Mouse (Mus musculus) midbrain, postnatal 0 days (tissue): ENCODE results near the gene Zfp511. TPM values are rescaled to one million over a fixed set of nuclear protein-coding genes. Genes with fewer than 3 reads are reported as not detected.
A peak's percentile ranks its signal among the peaks of the same experiment; 100 is the strongest.

Experiments used
- ATAC-seq: fragments of 200-750 bp; cut with Nextera tagmentation; 2 replicates; pipeline ENCODE4 v1.8.0; 2017; ENCODE audit warnings: moderate number of reproducible peaks, mild to moderate bottlenecking, moderate TSS enrichment, moderate library complexity; ENCODE audit not compliant: low FRiP score
- DNase-seq: peaks from one replicate; pipeline ENCODE4 v3.0.0-alpha.2; 2015; ENCODE audit warnings: low spot score
- H3K27ac ChIP-seq: fragments of 300-500 bp; sonication (generic); 2 replicates; pipeline ENCODE4 v1.5.1; 2014; ENCODE audit warnings: low read depth, mild to moderate bottlenecking, low read length, mixed read lengths
- H3K27me3 ChIP-seq: fragments of 300-500 bp; sonication (generic); 2 replicates; pipeline ENCODE4 v1.6.1; 2014; ENCODE audit warnings: low read length, control low read depth, mixed read lengths; ENCODE audit not compliant: insufficient read depth
- H3K36me3 ChIP-seq: fragments of 300-500 bp; sonication (generic); 2 replicates; pipeline ENCODE4 v1.6.1; 2014; ENCODE audit warnings: low read length, control low read depth, mixed read lengths; ENCODE audit not compliant: insufficient read depth
- H3K4me1 ChIP-seq: fragments of 300-500 bp; sonication (generic); 2 replicates; pipeline ENCODE4 v1.6.1; 2014; ENCODE audit warnings: mild to moderate bottlenecking, control low read depth, antibody characterized with exemption, low read length, mixed read lengths; ENCODE audit not compliant: insufficient read depth
- H3K4me2 ChIP-seq: fragments of 300-500 bp; sonication (generic); 2 replicates; pipeline ENCODE4 v1.6.1; 2014; ENCODE audit warnings: low read depth, mild to moderate bottlenecking, low read length, mixed read lengths; ENCODE audit not compliant: poor library complexity, severe bottlenecking
- H3K4me3 ChIP-seq: fragments of 300-500 bp; sonication (generic); 2 replicates; pipeline ENCODE4 v1.5.1; 2014; ENCODE audit warnings: low read depth, mild to moderate bottlenecking, low read length, moderate library complexity
- H3K9ac ChIP-seq: fragments of 300-500 bp; sonication (generic); replicated peaks from 2 replicates; pipeline ENCODE4 v1.6.1; 2014; ENCODE audit warnings: mild to moderate bottlenecking, low read length, moderate library complexity, mixed read lengths; ENCODE audit not compliant: poor library complexity, severe bottlenecking
- H3K9me3 ChIP-seq: fragments of 300-500 bp; sonication (generic); 2 replicates; pipeline ENCODE4 v1.6.1; 2016; ENCODE audit warnings: low read length, control low read depth
- CTCF ChIP-seq: IDR thresholded peaks from 2 replicates; pipeline ENCODE4 v1.5.1; 2016; ENCODE audit warnings: antibody characterized with exemption, mild to moderate bottlenecking
- WGBS: fragments of 180-500 bp; shearing (Covaris S2); extraction: QIAGEN DNeasy Blood & Tissue Kit; methylation state at CpG from one replicate; pipeline ENCODE4 v1.1.7; 2014; 5-methylcytosine and 5-hydroxymethylcytosine counted together
- polyA plus RNA-seq: library from polyadenylated mRNA; unstranded; fragments of >200 nt; fragmentation: Nextera tagmentation; extraction: Ambion mirVana; gene quantifications from 2 replicates; pipeline ENCODE4 v1.2.1, GENCODE M21; 2015
- total RNA-seq: library from RNA; depleted of rRNA; stranded (reverse); fragments of >200 nt; gene quantifications from 2 replicates; pipeline ENCODE4 v1.2.3, GENCODE M21; 2014

Zfp511 gene
- total and polyA plus RNA-seq, 2 experiments from 2014 or later, result 33.6 to 68.5 TPM

- 8% methylated on average over 6 of the region's 6 CpGs for WGBS
Observed at GRCm38 (mm10) chr7:140061832-140062130, 25.6 kb downstream of the Zfp511 start.

GRCm38 (mm10) chr7:140062307-140062706, 26.1 kb downstream of the Zfp511 start:
- Histone ChIP-seq H3K4me2 (no peak overlapping the region), H3K36me3 (no peaks in the 10 kb centered on the region), H3K4me1 (peaks cover 5% of the 10 kb centered on the region), H3K9me3 (no peaks in the 10 kb centered on the region), H3K4me3 (no peak overlapping the region), H3K9ac (no peak overlapping the region), H3K27ac (no peak overlapping the region), H3K27me3 (peaks cover 26% of the 10 kb centered on the region)
- 18% methylated on average over 11 of the region's 11 CpGs for WGBS
- TF ChIP-seq CTCF, result peak; percentile 60
- ATAC-seq (no peak), DNase-seq (peak; percentile 39)

More at GRCm38 (mm10) chr7:140061832-140062130, 25.6 kb downstream of the Zfp511 start:
- no peak overlapping the region; the same call in 1 of the 2 replicates for H3K9ac ChIP-seq
- H3K27ac ChIP-seq, result no peak overlapping the region
- TF ChIP-seq CTCF, result no peak
- ATAC-seq (no peak), DNase-seq (no peak)
- peaks cover 26% of the 10 kb centered on the region for H3K27me3 ChIP-seq
- no peaks in the 10 kb centered on the region for H3K9me3 ChIP-seq
- peaks cover 6% of the 10 kb centered on the region for H3K4me1 ChIP-seq
- H3K4me2 ChIP-seq, result peak overlapping the region; percentile 79
- no peaks in the 10 kb centered on the region for H3K36me3 ChIP-seq
- H3K4me3 ChIP-seq, result peak overlapping the region; percentile 34

GRCm38 (mm10) chr7:140063092-140063491, 26.9 kb downstream of the Zfp511 start:
- DNase-seq, result peak; percentile 89
- TF ChIP-seq CTCF, result peak; percentile 91
- H3K4me3 ChIP-seq, result no peak overlapping the region
- H3K4me1 ChIP-seq, result no peaks in the 10 kb centered on the region; the same call in 1 of the 2 replicates
- H3K9me3 ChIP-seq, result no peaks in the 10 kb centered on the region
- H3K27me3 ChIP-seq, result peaks cover 26% of the 10 kb centered on the region
- 16% methylated on average over 7 of the region's 7 CpGs for WGBS
- ATAC-seq, result no peak; the same call in 1 of the 2 replicates
- H3K9ac ChIP-seq, result no peak overlapping the region
- H3K36me3 ChIP-seq, result no peaks in the 10 kb centered on the region; the same call in 1 of the 2 replicates
- H3K4me2 ChIP-seq, result no peak overlapping the region
- H3K27ac ChIP-seq, result no peak overlapping the region

GRCm38 (mm10) chr7:140067397-140067796, 31.2 kb downstream of the Zfp511 start:
- no peak overlapping the region for H3K4me2 ChIP-seq
- H3K36me3 ChIP-seq, result peaks cover 25% of the 10 kb centered on the region
- no peak for DNase-seq
- no peak overlapping the region for H3K4me3 ChIP-seq
- no peak overlapping the region for H3K27ac ChIP-seq
- no peak for ATAC-seq
- no peaks in the 10 kb centered on the region for H3K9me3 ChIP-seq
- H3K4me1 ChIP-seq, result no peaks in the 10 kb centered on the region
- peaks cover 29% of the 10 kb centered on the region for H3K27me3 ChIP-seq
- no peak for TF ChIP-seq CTCF
- no peak overlapping the region for H3K9ac ChIP-seq
- WGBS, result 71% methylated on average over 6 of the region's 6 CpGs

DNA sequence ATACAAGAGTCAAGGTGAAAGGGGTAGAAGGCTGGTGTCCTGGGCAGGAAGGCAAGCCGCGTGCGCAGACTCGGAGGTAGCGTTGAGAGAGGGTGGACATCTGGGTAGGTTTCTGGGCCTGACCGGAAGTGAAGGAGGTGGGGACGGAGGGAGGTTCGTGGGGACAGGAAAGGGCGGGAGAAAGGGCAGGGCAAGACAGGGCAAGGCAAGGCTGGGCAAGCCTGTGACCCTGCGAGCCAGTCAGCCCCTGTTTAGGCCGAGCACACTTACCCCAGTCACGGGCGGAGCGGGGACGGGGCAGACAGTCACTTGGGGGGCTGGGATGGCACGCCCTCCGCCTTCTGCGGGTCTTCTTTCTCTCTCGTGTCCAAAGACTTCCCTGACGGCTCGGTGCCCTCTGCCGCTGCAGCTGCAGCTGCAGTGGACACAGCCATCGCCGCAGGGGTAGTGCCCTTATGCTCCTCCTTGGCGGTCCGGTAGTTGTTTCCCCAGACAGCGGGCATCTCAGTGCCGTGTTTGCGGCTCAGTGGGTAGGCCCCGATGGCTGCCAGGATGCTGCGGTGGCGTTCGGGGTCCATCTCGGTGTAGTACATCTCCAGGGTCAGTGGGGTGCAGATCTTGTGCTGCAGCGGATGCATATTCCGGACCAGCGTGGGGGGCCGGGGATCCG, 34.0 kb downstream of the Zfp511 start:
- Histone ChIP-seq H3K4me1 (no peaks in the 10 kb centered on the region), H3K36me3 (peaks cover 32% of the 10 kb centered on the region), H3K4me2 (peak overlapping the region; percentile 24; the same call in 1 of the 2 replicates), H3K4me3 (0 out of 2 replicates have a peak overlapping the region, but pooled peaks have one; percentile 8), H3K9me3 (no peaks in the 10 kb centered on the region), H3K27me3 (peaks cover 15% of the 10 kb centered on the region), H3K9ac (no peak overlapping the region), H3K27ac (no peak overlapping the region)
- TF ChIP-seq CTCF, result no peak
- DNase-seq (no peak), ATAC-seq (no peak)
- WGBS, result 40% methylated on average over 35 of the region's 39 CpGs

DNA sequence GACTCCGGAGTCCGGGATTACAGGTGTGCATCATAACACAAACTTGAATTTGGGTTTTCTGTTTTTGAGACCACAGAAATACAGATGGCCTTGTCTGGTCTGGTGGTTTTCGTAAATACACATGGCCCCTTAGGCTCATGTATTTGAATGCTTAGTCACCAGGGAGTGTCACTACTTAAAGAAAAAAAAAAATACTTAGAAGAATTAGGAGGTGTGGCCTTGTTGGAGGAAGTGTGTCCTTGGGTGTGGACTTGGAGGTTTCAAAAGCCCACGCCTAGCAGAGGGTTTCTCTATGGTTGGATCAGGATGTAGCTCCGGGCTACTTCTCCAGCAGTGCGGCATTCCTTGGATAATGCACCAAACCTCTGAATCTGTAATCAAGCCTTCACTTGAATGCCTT, 41.5 kb downstream of the Zfp511 start:
- no peak overlapping the region for H3K27ac ChIP-seq

More for the DNA sequence above, 41.5 kb downstream of the Zfp511 start:
- Histone ChIP-seq H3K9me3 (no peaks in the 10 kb centered on the region), H3K4me2 (no peak overlapping the region), H3K4me1 (peaks cover 7% of the 10 kb centered on the region; the same call in 1 of the 2 replicates), H3K9ac (no peak overlapping the region), H3K36me3 (0 out of 2 replicates have a peak, but pooled peaks cover 4% of the 10 kb centered on the region), H3K27me3 (peaks cover 4% of the 10 kb centered on the region; the same call in 1 of the 2 replicates), H3K4me3 (no peak overlapping the region)
- no peak for TF ChIP-seq CTCF
- 81% methylated on average over 6 of the region's 6 CpGs for WGBS
- ATAC-seq (no peak), DNase-seq (no peak)
